Mouse (Mus musculus) embryo, embryonic 11 days (tissue): Measurements from ENCODE around the gene Pagr1b.
A peak's percentile ranks its signal among the peaks of the same experiment; 100 is the strongest.

ENCODE experiments used
- DNase-seq: peaks from one replicate; pipeline ENCODE4 v3.0.0-alpha.2; 2015

Pagr1b gene

DNA sequence TGATC, at the start of gene Pagr1b:
Gene Pagr1b, minus strand, starts transcription at position 4 of the 5 bp plus-strand sequence.
- no peak for DNase-seq

DNA sequence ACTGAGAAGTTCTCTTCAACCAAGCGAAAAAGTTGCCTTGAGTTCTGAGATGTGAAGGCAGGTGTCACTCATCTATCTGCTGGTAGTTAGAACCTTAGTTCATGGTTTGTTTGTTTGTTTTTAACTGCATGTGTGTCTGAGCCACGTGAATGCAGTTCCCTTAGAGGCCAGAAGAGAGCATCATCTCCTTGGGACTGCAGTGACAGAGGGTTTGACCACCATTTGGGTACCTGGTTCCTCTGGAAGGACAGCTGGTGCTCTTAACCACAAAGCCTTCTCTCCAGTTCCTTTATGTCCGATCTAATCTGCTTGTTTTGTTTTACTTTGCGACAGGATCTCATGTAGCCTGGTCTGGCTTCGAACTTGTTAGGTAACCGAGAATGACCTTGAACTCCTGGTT, 49.3 kb upstream of the Pagr1b start:
- DNase-seq: no peak

DNA sequence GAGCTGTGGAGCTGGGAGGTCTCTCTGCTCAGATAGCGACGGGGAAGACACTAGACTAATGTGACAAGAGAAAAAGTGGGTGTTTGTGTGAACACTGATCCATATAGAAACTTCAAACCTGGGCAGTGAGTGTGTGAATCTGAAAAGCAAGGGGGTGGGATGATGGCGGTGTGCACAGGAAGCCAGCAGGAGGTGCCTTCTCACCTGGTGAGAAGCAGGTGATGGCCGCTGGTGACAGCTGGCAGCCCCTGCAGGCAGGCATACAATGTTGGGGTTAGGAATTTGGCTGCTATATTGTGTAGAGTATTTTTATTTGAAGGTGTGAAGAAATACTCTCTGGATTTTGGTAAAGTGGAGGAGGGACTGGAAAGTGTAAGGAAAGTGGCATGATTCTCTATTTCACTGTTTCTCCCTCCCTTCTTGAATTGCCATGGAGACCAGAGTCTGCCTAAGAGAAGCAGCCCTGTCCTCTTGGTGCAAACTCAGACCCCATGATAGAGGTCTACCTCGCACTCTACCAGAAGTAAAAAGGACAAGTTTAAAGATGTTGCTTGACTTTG, 38.8 kb upstream of the Pagr1b start:
- no peak for DNase-seq

DNA sequence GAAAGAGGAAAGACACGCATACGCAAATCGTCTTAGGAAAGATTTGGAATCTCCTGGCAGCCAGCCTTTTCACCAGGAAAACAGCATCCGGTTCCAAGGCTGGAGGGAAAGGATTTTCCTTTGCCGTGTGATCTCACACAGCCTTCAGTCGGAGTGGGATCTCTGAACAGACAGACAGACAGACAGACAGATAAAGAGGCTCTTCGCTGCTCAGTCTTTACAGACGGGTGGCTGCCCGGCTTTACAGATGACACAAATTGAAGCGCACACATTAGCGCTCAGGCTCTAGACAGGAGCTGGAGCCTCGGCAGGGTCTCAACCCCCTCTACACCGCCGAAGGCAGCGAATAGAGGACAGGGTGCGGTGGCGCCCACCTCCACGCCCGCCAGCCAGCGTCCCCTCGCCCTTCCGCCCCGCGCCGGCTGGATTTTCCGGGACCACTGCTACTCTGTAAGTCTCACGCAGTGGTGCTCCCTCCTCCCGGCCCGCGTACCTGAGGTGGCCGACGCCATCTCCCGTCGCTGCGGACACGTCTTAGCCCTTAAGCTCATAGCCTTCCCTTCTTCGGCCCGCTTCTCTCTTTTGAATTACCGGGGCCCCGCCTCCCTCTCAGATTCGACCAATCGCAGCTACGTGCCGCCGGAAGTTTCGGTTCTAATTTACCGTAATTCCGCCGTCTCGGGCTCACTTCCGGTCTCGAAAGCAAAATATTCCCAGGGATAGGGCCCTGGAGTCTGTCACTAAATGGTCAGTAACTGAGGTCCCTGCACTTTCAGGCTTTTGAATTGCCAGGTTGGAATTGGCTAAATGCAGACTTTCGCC, 25.8 kb upstream of the Pagr1b start, which contains the start of gene Kif22:
Gene Kif22, minus strand, starts transcription at position 621 of the 822 bp plus-strand sequence.
- DNase-seq: peak; percentile 95

DNA sequence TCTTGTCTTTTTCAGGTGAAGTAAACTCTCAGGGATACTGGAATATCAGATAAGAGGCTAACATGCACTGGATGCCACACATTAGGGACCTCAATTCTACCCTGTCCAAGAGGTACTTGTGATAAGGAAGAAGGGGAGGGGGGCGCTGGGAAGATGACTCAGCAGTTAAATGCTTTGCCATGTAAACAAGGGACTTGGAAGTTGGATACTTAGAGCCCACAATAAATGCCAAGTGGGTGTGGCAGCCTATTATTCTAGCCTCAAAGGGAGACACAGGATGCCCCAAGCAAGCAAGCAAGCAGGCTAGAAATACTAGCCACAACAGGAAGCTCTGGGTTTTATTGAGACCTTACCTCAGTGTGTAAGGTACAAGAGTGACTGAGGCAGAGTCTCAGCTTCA, 15.0 kb upstream of the Pagr1b start:
- no peak for DNase-seq

DNA sequence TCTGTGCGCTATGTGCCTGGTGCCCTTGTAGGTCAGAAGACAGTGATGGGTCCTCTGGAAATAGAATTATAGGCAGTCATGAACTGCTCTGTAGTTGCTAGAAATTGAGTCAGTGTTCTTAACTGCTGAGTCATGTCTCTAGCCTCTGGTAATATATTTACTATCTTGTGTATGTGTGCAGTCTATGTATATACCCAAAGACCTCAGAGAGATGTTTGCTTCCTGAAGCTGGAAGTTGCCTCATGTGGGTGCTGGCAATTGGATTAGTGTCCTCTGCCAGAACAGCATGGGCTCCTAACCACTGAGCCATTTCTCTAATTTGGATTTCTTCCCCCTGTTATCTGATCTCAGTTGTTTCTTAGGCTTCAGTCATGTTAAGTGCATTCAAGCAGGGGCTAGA, 13.9 kb upstream of the Pagr1b start:
- no peak for DNase-seq

DNA sequence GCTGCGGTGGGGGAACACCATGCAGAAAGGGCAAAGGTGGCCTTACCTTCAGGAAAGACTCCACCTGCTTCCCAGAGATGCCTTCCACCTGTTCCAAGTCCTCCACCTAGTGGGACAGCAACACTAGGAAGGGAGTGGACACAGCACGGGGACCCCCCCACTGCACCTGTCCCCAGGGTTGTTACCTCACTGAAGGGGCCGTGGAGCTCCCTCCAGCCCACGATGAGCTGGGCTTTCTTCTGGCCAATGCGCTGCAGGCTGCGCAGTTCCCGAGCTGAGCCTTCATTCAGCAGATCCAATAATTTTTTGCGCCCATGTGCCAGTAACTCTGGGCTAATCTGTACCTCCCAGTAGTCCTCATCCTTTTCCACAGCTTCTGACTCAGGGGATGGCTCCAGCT, 11.6 kb upstream of the Pagr1b start:
- no peak for DNase-seq

DNA sequence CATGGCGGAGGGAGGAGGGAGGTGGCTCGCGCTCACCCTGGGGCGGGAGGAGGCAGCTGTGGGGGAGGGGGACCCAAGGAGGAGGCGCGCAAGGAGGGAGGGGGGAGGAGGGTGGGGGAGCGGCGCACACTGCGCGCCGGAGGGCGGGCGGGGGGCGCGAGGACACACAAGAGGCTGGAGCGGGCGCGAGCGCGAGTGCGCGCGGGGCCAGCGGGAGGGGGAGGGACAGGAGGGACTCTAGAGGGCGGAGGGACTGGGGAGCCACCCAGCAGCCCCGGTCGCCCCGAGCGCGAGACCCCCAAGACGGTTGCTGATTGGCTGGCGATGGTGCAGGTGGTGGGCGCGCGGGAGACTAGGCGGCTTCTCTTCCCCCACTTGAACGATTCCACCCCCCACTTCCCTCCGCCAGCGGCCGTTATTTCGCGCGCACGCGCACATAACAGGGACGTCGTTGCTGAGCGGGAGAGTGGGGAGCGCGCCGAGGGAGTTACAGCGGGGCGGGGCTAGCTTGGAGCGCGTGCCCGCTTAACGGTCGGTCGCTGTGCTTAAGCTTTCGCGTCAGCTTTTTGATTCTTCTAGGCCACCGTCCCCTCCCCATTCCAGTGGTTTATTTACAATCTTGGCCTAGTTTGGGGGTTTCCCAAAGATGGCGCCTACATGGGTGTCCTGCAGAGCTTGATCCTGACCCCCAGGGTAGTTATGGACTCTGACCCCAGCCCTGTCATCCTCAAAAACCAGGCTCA, 10.9 kb upstream of the Pagr1b start, which contains the start of gene Maz:
Gene Maz, minus strand, starts transcription at position 54 of the 743 bp plus-strand sequence.
- peak; percentile 99 for DNase-seq

DNA sequence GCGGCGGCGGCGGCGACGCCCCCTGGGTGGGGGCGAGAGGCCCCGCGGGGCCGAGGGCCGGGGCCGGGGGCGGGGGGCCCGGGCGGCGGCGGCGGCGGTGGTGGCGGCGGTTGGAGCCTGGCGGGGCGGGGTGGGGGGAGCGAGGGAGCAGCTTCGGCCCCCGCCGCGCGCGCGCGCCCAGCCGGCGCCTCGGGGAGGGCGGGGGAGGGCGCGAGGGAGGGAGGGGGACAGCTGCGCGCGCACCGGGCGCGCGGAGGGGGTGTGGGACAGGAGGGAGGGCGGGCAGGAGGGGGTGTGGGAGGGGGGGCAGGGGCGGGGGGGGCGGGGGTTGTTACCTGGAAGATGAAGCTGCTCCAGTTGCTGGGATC, 10.3 kb upstream of the Pagr1b start:
- no peak for DNase-seq

DNA sequence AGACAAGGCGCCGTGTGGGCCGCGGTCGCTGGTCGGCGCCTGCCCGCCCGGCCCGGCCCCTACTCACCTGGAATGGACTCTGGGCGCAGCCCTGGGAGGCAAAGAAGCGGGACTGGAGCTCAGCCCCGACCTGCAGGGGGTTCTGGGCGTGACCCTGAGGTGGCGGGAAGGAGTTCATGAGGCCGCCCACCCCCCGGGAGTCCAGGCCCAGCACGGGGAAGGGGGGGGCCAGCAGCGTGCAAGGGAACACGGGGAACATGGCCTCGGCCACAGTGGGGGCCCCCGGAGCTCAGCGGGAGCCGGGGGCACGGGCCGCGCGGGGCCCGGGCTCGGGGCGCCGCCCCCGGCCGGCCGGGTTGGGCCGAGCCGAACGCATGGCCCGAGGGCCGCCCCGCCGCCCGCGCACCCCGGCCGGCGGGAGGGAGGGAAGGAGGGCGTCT, 9.9 kb upstream of the Pagr1b start:
- peak; percentile 84 for DNase-seq

DNA sequence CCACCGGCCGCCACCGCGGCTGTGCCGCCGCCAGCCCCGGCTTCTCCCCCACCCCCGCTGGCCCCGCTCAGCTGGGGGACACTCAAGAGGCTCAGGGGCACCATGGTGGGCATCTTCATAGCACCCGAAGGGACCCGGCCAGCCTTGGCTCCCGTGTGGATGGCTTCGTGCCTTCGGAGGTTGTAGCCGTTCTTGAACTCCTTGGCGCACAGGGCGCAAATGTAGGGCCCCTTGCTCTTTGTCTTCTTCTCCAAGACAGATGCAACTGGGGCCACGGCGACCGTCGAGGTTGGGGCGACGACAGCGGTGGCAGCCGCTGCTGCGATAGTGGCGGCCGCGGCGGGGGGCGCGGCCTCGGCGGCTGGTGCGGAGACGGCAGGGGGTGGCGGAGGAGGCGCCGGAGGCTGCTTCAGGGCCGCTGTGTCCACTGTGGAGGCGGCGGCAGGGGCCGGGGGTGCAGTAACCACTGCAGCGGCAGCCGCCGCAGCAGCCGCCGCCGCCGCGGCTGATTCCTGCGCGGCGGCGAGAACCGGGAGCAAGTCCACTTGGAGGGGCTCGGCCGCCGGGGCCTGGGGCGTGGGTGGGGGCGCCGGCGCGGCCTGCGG, 9.4 kb upstream of the Pagr1b start:
- DNase-seq: no peak

DNA sequence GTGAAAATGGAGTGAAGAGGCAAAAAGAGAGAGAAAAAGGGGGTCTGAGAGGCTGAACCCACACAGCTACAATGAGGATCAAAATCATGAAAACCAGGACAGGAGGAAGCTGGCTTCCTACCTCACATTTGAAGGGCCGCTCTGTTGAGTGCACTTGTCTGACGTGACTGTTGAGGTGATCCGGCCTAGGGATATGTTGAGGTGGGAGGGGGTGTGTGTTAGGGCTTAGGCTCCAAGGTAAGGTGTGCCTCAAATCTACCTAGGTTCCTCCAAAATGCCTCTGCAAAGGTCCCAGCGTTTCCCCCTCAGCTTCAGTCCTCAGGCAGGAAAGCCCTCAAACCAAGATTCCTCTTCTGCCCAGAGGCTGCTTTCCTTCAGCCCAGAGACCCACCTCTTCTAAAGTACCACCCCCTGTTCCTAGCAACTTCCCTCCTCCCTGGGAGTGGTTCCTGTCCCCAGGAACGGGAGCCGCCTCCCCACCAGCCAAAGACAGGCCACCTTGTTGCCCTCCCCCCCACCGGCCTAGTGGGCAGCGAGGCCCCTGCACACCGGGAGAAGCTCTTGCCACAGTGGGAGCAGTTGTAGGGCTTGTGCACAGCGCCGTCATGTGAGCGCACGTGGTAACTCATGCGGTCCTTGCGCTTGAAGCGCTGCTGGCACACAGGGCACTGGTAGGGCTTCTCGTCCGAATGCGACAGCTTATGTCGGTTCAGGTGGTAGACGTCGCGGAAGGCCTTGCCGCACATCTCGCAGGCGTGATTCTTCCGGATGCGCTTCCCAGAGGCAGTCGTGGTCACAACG, 8.7 kb upstream of the Pagr1b start:
- DNase-seq: peak; percentile 86

DNA sequence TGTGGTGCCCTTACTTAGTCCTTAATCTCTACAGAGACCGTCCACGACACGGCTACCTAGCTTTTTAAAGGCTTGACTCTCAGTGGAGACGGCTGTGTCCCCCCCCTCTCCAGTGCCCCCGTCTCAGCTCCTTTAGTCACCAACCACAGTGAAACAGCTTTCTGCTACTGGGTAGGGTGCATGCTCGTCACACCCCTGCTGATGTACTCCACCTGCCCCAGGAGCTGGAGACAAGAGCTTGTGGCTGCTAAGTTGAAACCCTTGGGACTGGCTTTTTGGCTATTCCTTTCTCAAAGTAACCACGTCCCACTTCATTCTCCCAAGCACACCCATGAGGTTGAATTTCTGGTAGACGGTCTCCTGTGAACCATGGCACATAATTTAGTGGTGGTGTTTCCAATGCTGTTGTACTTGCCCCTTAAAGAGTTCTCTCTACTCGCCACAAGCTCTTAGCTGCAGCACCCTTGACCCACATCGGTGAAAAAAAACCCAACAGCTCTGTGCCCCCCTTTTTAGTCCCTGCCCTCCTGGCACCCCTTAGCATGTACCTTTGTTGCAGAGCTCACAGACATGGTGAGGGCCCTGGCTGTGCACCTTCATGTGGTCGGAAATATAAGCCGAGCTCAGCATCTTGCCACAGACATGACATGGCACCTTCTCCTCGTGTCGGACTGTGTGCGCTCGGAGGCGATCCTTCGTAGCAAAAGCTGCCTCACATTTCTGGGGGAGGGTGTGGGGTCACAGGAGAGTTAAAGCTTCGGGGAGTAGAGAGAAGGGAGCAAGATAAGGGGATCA, 7.8 kb upstream of the Pagr1b start:
- no peak for DNase-seq

DNA sequence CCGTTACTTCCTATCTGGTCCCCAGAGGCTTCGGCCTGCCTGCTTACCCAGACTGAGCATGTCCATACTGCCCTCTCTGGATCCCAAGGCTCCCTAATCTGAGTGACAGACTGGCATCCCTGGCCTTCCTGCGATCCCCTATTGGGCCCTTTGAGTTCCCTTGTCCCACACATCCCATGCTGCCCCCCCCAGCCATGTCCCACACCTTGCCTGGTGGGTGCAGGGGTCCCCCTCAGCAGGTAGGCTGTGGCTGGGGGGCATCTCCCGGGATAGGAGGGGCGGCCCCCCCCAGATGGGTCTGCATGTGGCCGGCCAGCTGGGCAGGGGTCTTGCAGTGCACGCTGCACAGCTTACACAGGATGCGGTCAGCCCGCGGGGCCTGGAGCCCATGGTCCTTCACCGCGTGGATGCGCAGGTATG, 7.0 kb upstream of the Pagr1b start:
- DNase-seq: no peak

DNA sequence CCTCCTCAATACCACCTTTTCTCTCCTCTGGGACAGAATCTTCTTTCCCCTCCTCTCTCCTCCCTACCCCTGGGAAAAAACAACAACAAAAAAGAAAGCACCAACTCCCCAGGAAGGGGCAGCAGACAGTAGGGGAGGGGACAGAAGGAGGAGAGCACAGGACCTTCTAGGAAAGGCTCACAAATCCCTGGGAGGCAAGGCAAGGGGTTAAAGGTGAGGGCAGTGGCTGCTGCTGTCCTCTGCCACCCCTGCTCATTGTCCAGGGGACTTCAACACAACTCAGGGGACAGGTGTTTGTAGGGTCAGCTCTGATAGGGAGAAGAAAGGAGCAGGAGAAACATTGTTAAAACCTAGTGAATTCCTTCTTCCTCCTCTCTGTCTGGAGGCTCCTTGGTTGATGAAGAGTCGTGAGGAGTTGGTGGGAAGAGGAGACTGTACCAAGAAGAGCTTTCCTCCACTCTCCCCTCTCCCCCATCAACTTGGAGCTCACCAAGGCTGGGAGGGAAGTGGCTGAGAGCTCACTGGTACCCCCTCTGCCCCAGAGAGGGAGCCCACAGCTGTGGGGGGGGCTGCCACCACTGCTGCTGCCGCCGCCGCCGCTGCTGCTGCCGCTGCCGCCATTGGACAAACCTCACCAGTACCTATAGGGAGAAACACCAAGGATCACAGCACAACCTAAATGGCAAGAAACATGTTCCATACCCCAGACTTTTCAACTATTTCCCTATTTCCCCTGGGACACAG, 6.4 kb upstream of the Pagr1b start:
- DNase-seq: no peak

DNA sequence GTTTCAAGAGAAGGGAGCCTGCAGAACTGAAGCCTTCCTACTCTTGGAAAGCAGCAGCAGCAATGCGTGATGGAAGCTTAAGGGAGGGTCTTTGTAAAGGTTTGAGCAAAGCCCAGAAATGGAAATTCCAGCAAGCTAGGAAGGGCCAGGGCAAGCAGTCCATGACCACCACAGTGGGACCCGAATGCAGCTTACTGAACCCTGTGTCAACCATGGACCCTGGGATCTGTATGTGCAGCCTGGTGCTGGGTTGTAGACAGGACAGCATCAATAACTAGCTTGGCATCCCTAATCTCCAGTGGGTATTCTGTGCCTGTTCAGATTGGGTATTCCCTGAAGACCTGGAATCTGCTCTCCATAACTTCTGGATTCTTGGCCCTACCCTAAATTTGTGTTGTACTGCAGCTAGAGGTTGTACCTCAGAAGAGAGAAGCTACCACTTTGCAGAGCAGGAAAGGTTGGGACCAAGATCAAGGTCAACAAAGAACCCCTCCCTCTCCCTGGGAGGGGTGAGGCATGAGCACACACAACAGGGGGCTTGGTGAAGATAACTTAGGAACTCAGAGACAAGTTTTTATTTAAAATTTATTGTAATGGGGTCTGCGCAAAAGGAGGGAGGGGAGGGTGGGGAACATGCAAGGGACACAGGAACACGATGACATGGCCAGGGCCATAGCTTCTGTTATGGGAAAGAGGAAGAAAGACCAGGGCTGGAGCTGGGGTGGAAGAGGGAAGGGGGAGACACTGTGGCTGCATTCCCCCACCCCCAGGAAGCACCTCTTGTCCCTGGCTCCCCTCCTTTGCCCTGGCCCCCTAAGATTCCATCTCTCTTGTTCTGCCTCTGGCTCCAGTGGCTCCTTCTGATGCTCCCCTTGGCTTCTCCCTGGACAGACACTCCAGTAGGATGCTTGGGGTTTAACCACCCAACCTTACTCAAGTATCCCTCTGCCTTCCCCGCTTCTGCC, 5.6 kb upstream of the Pagr1b start:
- DNase-seq: no peak

DNA sequence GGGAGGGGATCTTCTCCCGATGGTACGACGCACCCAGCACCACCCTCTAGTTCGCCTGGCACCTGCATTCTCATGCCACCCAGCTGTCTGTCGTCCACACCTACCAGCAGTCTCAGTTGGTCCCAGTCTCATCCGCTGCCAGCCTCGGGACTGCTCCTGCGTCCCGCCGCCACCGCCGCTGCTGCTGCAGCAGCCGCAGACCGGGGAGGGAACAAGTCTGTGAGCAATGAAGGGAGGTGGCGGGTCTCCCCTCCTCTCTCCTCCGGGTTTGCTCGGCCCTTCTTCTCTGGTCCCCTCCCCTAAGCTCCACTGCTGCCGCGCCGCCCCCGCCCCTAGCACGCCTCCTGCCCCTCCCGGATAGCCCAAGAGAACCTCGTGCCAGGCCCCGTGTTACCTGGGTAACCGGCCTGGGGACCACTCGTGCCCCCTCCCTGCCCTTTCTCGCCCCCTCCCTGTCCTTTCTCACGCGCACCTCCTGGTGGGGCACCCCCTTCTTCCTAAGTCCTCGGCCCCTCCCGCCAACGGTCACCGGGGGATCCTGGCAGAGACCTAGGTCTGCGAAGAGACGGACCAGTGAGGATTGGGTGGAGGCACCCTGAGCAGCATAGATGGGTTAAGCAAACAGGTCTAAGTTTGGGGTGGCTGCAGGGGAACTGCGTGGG, 4.7 kb upstream of the Pagr1b start, which contains the start of the genes Gm42742 and Prrt2:
Gene Gm42742, minus strand, starts transcription at position 197 of the 662 bp plus-strand sequence.
Gene Prrt2, minus strand, starts transcription at position 311 of the 662 bp plus-strand sequence.
- peak; percentile 79 for DNase-seq

DNA sequence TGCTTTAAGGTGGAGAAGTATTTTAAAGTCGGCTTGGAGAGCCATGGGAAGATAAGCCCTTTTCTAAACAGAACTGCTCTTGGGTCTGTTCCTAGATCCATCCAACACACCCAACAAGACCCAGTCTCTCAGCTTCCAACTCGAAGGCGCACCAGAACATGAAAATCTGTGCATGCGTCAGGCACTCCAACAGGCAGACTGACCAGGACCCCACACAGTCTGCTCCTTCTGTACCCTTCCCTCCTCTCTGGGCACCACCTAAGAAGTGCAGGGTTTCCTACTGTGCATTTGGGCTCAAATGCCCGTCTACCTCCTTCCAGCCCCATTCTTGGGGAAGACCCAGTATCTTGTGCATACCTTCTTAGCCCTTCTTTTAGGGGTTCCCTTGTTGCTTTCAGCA, 4.2 kb upstream of the Pagr1b start:
- no peak for DNase-seq

DNA sequence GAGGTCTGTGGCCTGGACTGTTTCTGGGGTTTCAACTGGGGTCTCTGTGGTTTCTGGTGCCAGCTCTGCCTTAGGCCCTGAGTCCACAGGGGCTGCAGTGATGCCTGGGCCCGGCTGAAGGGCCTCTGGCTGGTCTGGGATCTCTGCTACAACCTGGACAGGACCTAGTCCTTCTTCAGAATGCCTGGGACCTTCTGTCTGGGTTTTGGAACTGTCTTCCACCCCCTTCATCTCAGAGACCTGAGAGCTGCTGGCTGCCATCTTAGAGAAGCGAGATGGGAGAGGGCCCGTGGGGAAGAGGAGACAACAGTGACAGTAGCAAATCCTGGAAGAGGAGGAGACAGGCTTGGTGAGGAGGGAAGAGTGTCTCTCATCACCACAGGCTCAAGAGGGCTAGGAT, 3.7 kb upstream of the Pagr1b start:
- no peak for DNase-seq
